Mouse (Mus musculus): Measurements from ENCODE around the gene Slc9a8. TPM values are rescaled to one million over a fixed set of nuclear protein-coding genes. Genes with fewer than 3 reads are reported as not detected.
A peak's percentile ranks its signal among the peaks of the same experiment; 100 is the strongest.

Slc9a8 gene
- polyA plus RNA-seq, 1 experiment from 2014 or later: 20.7 TPM

GRCm38 (mm10) chr2:167497272-167497671 lies 75.8 kb downstream of the Slc9a8 start:
- no peak overlapping the region for H3K4me2 ChIP-seq (replicated peaks; ENCODE audit: low read depth, low read length)
- peaks cover 6% of the 10 kb centered on the region; the same call in 1 of the 2 replicates for H3K4me1 ChIP-seq (ENCODE audit: insufficient read depth, low read length)
- WGBS: 83% methylated on average over 5 of the region's 5 CpGs
- no peaks in the 10 kb centered on the region for H3K36me3 ChIP-seq (ENCODE audit: insufficient read depth, low read length)
- no peak overlapping the region for H3K9ac ChIP-seq (replicated peaks; ENCODE audit: low read length)
- H3K27me3 ChIP-seq (ENCODE audit: insufficient read depth, low read length): no peaks in the 10 kb centered on the region
- no peak overlapping the region for H3K4me3 ChIP-seq (ENCODE audit: low read length)
- no peaks in the 10 kb centered on the region for H3K9me3 ChIP-seq (ENCODE audit: low read length)
- H3K27ac ChIP-seq (ENCODE audit: low read length): no peak overlapping the region
- ATAC-seq (ENCODE audit: low FRiP score, low TSS enrichment): no peak

- H3K27me3 ChIP-seq (ENCODE audit: insufficient read depth, low read length): no peaks in the 10 kb centered on the region
- no peaks in the 10 kb centered on the region for H3K9me3 ChIP-seq (ENCODE audit: low read length)
- H3K27ac ChIP-seq (ENCODE audit: low read length): peak overlapping the region; percentile 48
- peak overlapping the region; percentile 90; the same call in 1 of the 2 replicates for H3K9ac ChIP-seq (replicated peaks; ENCODE audit: low read length)
- peaks cover 12% of the 10 kb centered on the region; the same call in 1 of the 2 replicates for H3K36me3 ChIP-seq (ENCODE audit: insufficient read depth, low read length)
- WGBS: 44% methylated on average over 13 of the region's 13 CpGs
- H3K4me1 ChIP-seq (ENCODE audit: insufficient read depth, low read length): peaks cover 27% of the 10 kb centered on the region
- H3K4me3 ChIP-seq (ENCODE audit: low read length): peak overlapping the region; percentile 94
- peak overlapping the region; percentile 84 for H3K4me2 ChIP-seq (replicated peaks; ENCODE audit: low read depth, low read length)
- ATAC-seq (ENCODE audit: low FRiP score, low TSS enrichment): peak; percentile 24
These were observed 81.2 kb downstream of the Slc9a8 start for GRCm38 (mm10) chr2:167502554-167503252.

- WGBS: under 1% methylated on average over 80 of the region's 85 CpGs
- peak; percentile 92 for ATAC-seq (ENCODE audit: low FRiP score, low TSS enrichment)
These were observed 81.9 kb downstream of the Slc9a8 start for GRCm38 (mm10) chr2:167503253-167503895.

GRCm38 (mm10) chr2:167503896-167504349 lies 82.4 kb downstream of the Slc9a8 start:
- Histone ChIP-seq H3K9me3 (ENCODE audit: low read length) (no peaks in the 10 kb centered on the region), H3K9ac (replicated peaks; ENCODE audit: low read length) (peak overlapping the region; percentile 90), H3K36me3 (ENCODE audit: insufficient read depth, low read length) (peaks cover 21% of the 10 kb centered on the region; the same call in 1 of the 2 replicates), H3K4me2 (replicated peaks; ENCODE audit: low read depth, low read length) (peak overlapping the region; percentile 84), H3K27ac (ENCODE audit: low read length) (peak overlapping the region; percentile 75), H3K27me3 (ENCODE audit: insufficient read depth, low read length) (no peaks in the 10 kb centered on the region), H3K4me3 (ENCODE audit: low read length) (peak overlapping the region; percentile 94), H3K4me1 (ENCODE audit: insufficient read depth, low read length) (peaks cover 27% of the 10 kb centered on the region)
- peak; percentile 37 for ATAC-seq (ENCODE audit: low FRiP score, low TSS enrichment)
- WGBS: under 1% methylated on average over 31 of the region's 32 CpGs

More at GRCm38 (mm10) chr2:167503253-167503895, 81.9 kb downstream of the Slc9a8 start:
- H3K4me3 ChIP-seq (ENCODE audit: low read length): peak overlapping the region; percentile 94
- H3K9ac ChIP-seq (replicated peaks; ENCODE audit: low read length): peak overlapping the region; percentile 90
- peaks cover 17% of the 10 kb centered on the region; the same call in 1 of the 2 replicates for H3K36me3 ChIP-seq (ENCODE audit: insufficient read depth, low read length)
- peaks cover 27% of the 10 kb centered on the region for H3K4me1 ChIP-seq (ENCODE audit: insufficient read depth, low read length)
- no peaks in the 10 kb centered on the region for H3K9me3 ChIP-seq (ENCODE audit: low read length)
- peak overlapping the region; percentile 75 for H3K27ac ChIP-seq (ENCODE audit: low read length)
- H3K27me3 ChIP-seq (ENCODE audit: insufficient read depth, low read length): no peaks in the 10 kb centered on the region
- peak overlapping the region; percentile 84 for H3K4me2 ChIP-seq (replicated peaks; ENCODE audit: low read depth, low read length)

- no peaks in the 10 kb centered on the region for H3K27me3 ChIP-seq (ENCODE audit: insufficient read depth, low read length)
- no peak for ATAC-seq (ENCODE audit: low FRiP score, low TSS enrichment)
- no peak overlapping the region for H3K27ac ChIP-seq (ENCODE audit: low read length)
- H3K36me3 ChIP-seq (ENCODE audit: insufficient read depth, low read length): peaks cover 29% of the 10 kb centered on the region
- 73% methylated on average over 3 of the region's 3 CpGs for WGBS
- H3K4me2 ChIP-seq (replicated peaks; ENCODE audit: low read depth, low read length): no peak overlapping the region; the same call in 1 of the 2 replicates
- peaks cover 27% of the 10 kb centered on the region for H3K4me1 ChIP-seq (ENCODE audit: insufficient read depth, low read length)
- no peak overlapping the region for H3K4me3 ChIP-seq (ENCODE audit: low read length)
- H3K9ac ChIP-seq (replicated peaks; ENCODE audit: low read length): no peak overlapping the region
- H3K9me3 ChIP-seq (ENCODE audit: low read length): no peaks in the 10 kb centered on the region
These were observed 83.6 kb downstream of the Slc9a8 start for GRCm38 (mm10) chr2:167505127-167505526.

GRCm38 (mm10) chr2:167506546-167507260 lies 85.2 kb downstream of the Slc9a8 start:
- Histone ChIP-seq H3K27me3 (ENCODE audit: insufficient read depth, low read length) (no peaks in the 10 kb centered on the region), H3K27ac (ENCODE audit: low read length) (no peak overlapping the region), H3K9ac (replicated peaks; ENCODE audit: low read length) (no peak overlapping the region), H3K4me1 (ENCODE audit: insufficient read depth, low read length) (peaks cover 27% of the 10 kb centered on the region), H3K9me3 (ENCODE audit: low read length) (no peaks in the 10 kb centered on the region), H3K4me2 (replicated peaks; ENCODE audit: low read depth, low read length) (no peak overlapping the region), H3K36me3 (ENCODE audit: insufficient read depth, low read length) (peaks cover 42% of the 10 kb centered on the region), H3K4me3 (ENCODE audit: low read length) (no peak overlapping the region)
- WGBS: 93% methylated on average over 10 of the region's 10 CpGs
- ATAC-seq (ENCODE audit: low FRiP score, low TSS enrichment): no peak

- no peak overlapping the region for H3K4me2 ChIP-seq (replicated peaks; ENCODE audit: low read depth, low read length)
- 85% methylated on average over 3 of the region's 3 CpGs for WGBS
- H3K36me3 ChIP-seq (ENCODE audit: insufficient read depth, low read length): peaks cover 53% of the 10 kb centered on the region
- H3K9me3 ChIP-seq (ENCODE audit: low read length): no peaks in the 10 kb centered on the region
- peaks cover 24% of the 10 kb centered on the region for H3K4me1 ChIP-seq (ENCODE audit: insufficient read depth, low read length)
- no peak overlapping the region for H3K27ac ChIP-seq (ENCODE audit: low read length)
- no peak overlapping the region for H3K4me3 ChIP-seq (ENCODE audit: low read length)
- ATAC-seq (ENCODE audit: low FRiP score, low TSS enrichment): no peak
- no peak overlapping the region for H3K9ac ChIP-seq (replicated peaks; ENCODE audit: low read length)
- H3K27me3 ChIP-seq (ENCODE audit: insufficient read depth, low read length): no peaks in the 10 kb centered on the region
These were observed 86.3 kb downstream of the Slc9a8 start for GRCm38 (mm10) chr2:167507719-167508385.

GRCm38 (mm10) chr2:167508569-167508968 lies 87.1 kb downstream of the Slc9a8 start:
- WGBS: 93% methylated on average over 4 of the region's 4 CpGs

GRCm38 (mm10) chr2:167510485-167510884 lies 89.0 kb downstream of the Slc9a8 start:
- peaks cover 8% of the 10 kb centered on the region for H3K4me1 ChIP-seq (ENCODE audit: insufficient read depth, low read length)
- H3K4me2 ChIP-seq (replicated peaks; ENCODE audit: low read depth, low read length): no peak overlapping the region
- peaks cover 78% of the 10 kb centered on the region for H3K36me3 ChIP-seq (ENCODE audit: insufficient read depth, low read length)
- H3K27ac ChIP-seq (ENCODE audit: low read length): no peak overlapping the region
- 78% methylated on average over 3 of the region's 3 CpGs for WGBS
- no peaks in the 10 kb centered on the region for H3K9me3 ChIP-seq (ENCODE audit: low read length)
- H3K4me3 ChIP-seq (ENCODE audit: low read length): no peak overlapping the region
- no peaks in the 10 kb centered on the region for H3K27me3 ChIP-seq (ENCODE audit: insufficient read depth, low read length)
- ATAC-seq (ENCODE audit: low FRiP score, low TSS enrichment): no peak
- no peak overlapping the region for H3K9ac ChIP-seq (replicated peaks; ENCODE audit: low read length)

More at GRCm38 (mm10) chr2:167508569-167508968, 87.1 kb downstream of the Slc9a8 start:
- Histone ChIP-seq H3K4me2 (replicated peaks; ENCODE audit: low read depth, low read length) (no peak overlapping the region), H3K36me3 (ENCODE audit: insufficient read depth, low read length) (peaks cover 61% of the 10 kb centered on the region), H3K27me3 (ENCODE audit: insufficient read depth, low read length) (no peaks in the 10 kb centered on the region), H3K4me1 (ENCODE audit: insufficient read depth, low read length) (peaks cover 23% of the 10 kb centered on the region), H3K27ac (ENCODE audit: low read length) (no peak overlapping the region), H3K9ac (replicated peaks; ENCODE audit: low read length) (no peak overlapping the region), H3K4me3 (ENCODE audit: low read length) (no peak overlapping the region), H3K9me3 (ENCODE audit: low read length) (no peaks in the 10 kb centered on the region)
- no peak for ATAC-seq (ENCODE audit: low FRiP score, low TSS enrichment)
